Mouse (Mus musculus) CH12.LX (cell line): ENCODE results near the gene Hfe2. TPM values are rescaled to one million over a fixed set of nuclear protein-coding genes. Genes with fewer than 3 reads are reported as not detected.

ENCODE experiments used
- DNase-seq: peaks from one replicate; pipeline ENCODE4 v3.0.0-alpha.2; 2013; ENCODE audit errors: extremely low read depth
- H3K27ac ChIP-seq: 2 replicates; pipeline ENCODE4 v1.5.1; 2012; ENCODE audit warnings: low read depth, mild to moderate bottlenecking, control low read depth, moderate library complexity; ENCODE audit not compliant: insufficient read depth
- H3K27me3 ChIP-seq: replicated peaks from 2 replicates; pipeline ENCODE3; 2012; ENCODE audit warnings: inconsistent platforms
- H3K36me3 ChIP-seq, 2 experiments: replicated peaks in 1 of 2; 2 replicates each; pipeline versions ENCODE3 to v1.6.1; 2012; ENCODE audit warnings: inconsistent platforms in 1 of 2, low read length in 1 of 2, mild to moderate bottlenecking in 1 of 2, mixed read lengths in 1 of 2, moderate library complexity in 1 of 2; ENCODE audit not compliant: control insufficient read depth in 1 of 2, insufficient read depth in 1 of 2
- H3K4me1 ChIP-seq, 2 experiments: 2 replicates each; pipeline ENCODE4 v1.6.1; 2012; ENCODE audit warnings: inconsistent platforms in 1 of 2, moderate library complexity in 1 of 2; ENCODE audit not compliant: insufficient read depth in 2 of 2, control insufficient read depth in 1 of 2
- H3K4me2 ChIP-seq: 2 replicates; pipeline ENCODE4 v1.6.1; 2012; ENCODE audit warnings: low read depth, mild to moderate bottlenecking, control low read depth; ENCODE audit not compliant: poor library complexity, insufficient read depth, severe bottlenecking
- H3K4me3 ChIP-seq, 3 experiments: fragments of 150-350 bp in 1 of 3; sonication (generic) in 1 of 3; replicated peaks in 1 of 3; 2 replicates each; pipeline versions ENCODE3 to v1.5.1; 2011 to 2012; ENCODE audit warnings: low read depth in 2 of 3, low read length in 2 of 3, mild to moderate bottlenecking in 2 of 3, moderate library complexity in 2 of 3, control low read depth in 1 of 3, improper control_type of control experiment in 1 of 3, inconsistent platforms in 1 of 3, mixed read lengths in 1 of 3; ENCODE audit not compliant: poor library complexity in 1 of 3
- H3K79me2 ChIP-seq: replicated peaks from 2 replicates; pipeline ENCODE4 v1.6.1; 2012; ENCODE audit warnings: mild to moderate bottlenecking, moderate library complexity; ENCODE audit not compliant: control insufficient read depth, poor library complexity, insufficient read depth, severe bottlenecking; ENCODE audit errors: extremely low read depth
- H3K9ac ChIP-seq: 2 replicates; pipeline ENCODE4 v1.6.1; 2012; ENCODE audit warnings: low read depth, mild to moderate bottlenecking, control low read depth, moderate library complexity; ENCODE audit not compliant: insufficient read depth
- H3K9me3 ChIP-seq: replicated peaks from 2 replicates; pipeline ENCODE3; 2012; ENCODE audit warnings: low read length, inconsistent platforms, mixed read lengths
- CHD2 ChIP-seq: IDR thresholded peaks from 2 replicates; pipeline ENCODE4 v1.6.1; 2011; ENCODE audit warnings: low read length, improper control_type of control experiment
- CTCF ChIP-seq, 2 experiments: IDR thresholded peaks in 1 of 2; conservative IDR thresholded peaks in 1 of 2; 2 replicates each; pipeline ENCODE4 v1.5.1; 2011 to 2012; ENCODE audit warnings: low read depth in 2 of 2, low read length in 2 of 2, improper control_type of control experiment in 1 of 2, inconsistent platforms in 1 of 2, mild to moderate bottlenecking in 1 of 2, moderate library complexity in 1 of 2
- ELF1 ChIP-seq: IDR thresholded peaks from 2 replicates; pipeline ENCODE4 v1.6.1; 2014; ENCODE audit warnings: low read depth, mild to moderate bottlenecking, inconsistent platforms, low read length, improper control_type of control experiment
- GABPA ChIP-seq: IDR thresholded peaks from 2 replicates; pipeline ENCODE4 v1.6.1; 2012; ENCODE audit warnings: low read depth, low read length, improper control_type of control experiment, inconsistent platforms; ENCODE audit not compliant: insufficient replicate concordance
- IRF4 ChIP-seq: IDR thresholded peaks from 2 replicates; pipeline ENCODE4 v1.6.1; 2014; ENCODE audit warnings: low read depth, mild to moderate bottlenecking, inconsistent platforms, low read length, improper control_type of control experiment
- JUN ChIP-seq: IDR thresholded peaks from 2 replicates; pipeline ENCODE4 v1.6.1; 2011; ENCODE audit warnings: low read depth, mild to moderate bottlenecking, low read length, improper control_type of control experiment, moderate library complexity; ENCODE audit not compliant: insufficient read depth
- KAT2A ChIP-seq: IDR thresholded peaks from 2 replicates; pipeline ENCODE4 v1.6.1; 2012; ENCODE audit warnings: low read length, improper control_type of control experiment, inconsistent platforms; ENCODE audit not compliant: insufficient replicate concordance
- MAZ ChIP-seq: IDR thresholded peaks from 2 replicates; pipeline ENCODE4 v1.6.1; 2012; ENCODE audit warnings: low read depth, mild to moderate bottlenecking, inconsistent platforms, low read length, improper control_type of control experiment, moderate library complexity
- NELFE ChIP-seq: IDR thresholded peaks from 2 replicates; pipeline ENCODE4 v1.6.1; 2011; ENCODE audit warnings: low read depth, low read length, improper control_type of control experiment
- NRF1 ChIP-seq: IDR thresholded peaks from 2 replicates; pipeline ENCODE4 v1.6.1; 2014; ENCODE audit warnings: low read depth, mild to moderate bottlenecking, inconsistent platforms, low read length, improper control_type of control experiment, moderate library complexity
- POLR2A ChIP-seq: IDR thresholded peaks from 2 replicates; pipeline ENCODE4 v1.6.1; 2011; ENCODE audit warnings: low read depth, mild to moderate bottlenecking, improper control_type of control experiment, low read length
- RAD21 ChIP-seq: IDR thresholded peaks from 2 replicates; pipeline ENCODE4 v1.6.1; 2011; ENCODE audit warnings: low read depth, mild to moderate bottlenecking, low read length, improper control_type of control experiment, moderate library complexity
- RCOR1 ChIP-seq: conservative IDR thresholded peaks from 2 replicates; pipeline ENCODE4 v1.6.1; 2012; ENCODE audit warnings: low read depth, mild to moderate bottlenecking, inconsistent platforms, low read length, improper control_type of control experiment
- TBP ChIP-seq: conservative IDR thresholded peaks from 2 replicates; pipeline ENCODE4 v1.6.1; 2011; ENCODE audit warnings: low read depth, low read length, improper control_type of control experiment
- TCF12 ChIP-seq: IDR thresholded peaks from 2 replicates; pipeline ENCODE4 v1.6.1; 2014; ENCODE audit warnings: low read depth, mild to moderate bottlenecking, inconsistent platforms, low read length, improper control_type of control experiment
- UBTF ChIP-seq: IDR thresholded peaks from 2 replicates; pipeline ENCODE4 v1.6.1; 2012; ENCODE audit warnings: low read depth, mild to moderate bottlenecking, inconsistent platforms, low read length, improper control_type of control experiment, moderate library complexity
- USF1 ChIP-seq: IDR thresholded peaks from 2 replicates; pipeline ENCODE4 v1.6.1; 2014; ENCODE audit warnings: low read depth, mild to moderate bottlenecking, inconsistent platforms, low read length, improper control_type of control experiment
- USF2 ChIP-seq: conservative IDR thresholded peaks from 2 replicates; pipeline ENCODE4 v1.6.1; 2011; ENCODE audit warnings: low read depth, low read length, improper control_type of control experiment
- ZC3H11A ChIP-seq: IDR thresholded peaks from 2 replicates; pipeline ENCODE4 v1.6.1; 2012; ENCODE audit warnings: low read depth, mild to moderate bottlenecking, inconsistent platforms, low read length, improper control_type of control experiment
- ZKSCAN1 ChIP-seq: IDR thresholded peaks from 2 replicates; pipeline ENCODE4 v1.6.1; 2012; ENCODE audit warnings: low read depth, inconsistent platforms, low read length, improper control_type of control experiment, borderline replicate concordance
- ZMIZ1 ChIP-seq: IDR thresholded peaks from 2 replicates; pipeline ENCODE4 v1.6.1; 2012; ENCODE audit warnings: low read depth, mild to moderate bottlenecking, inconsistent platforms, low read length, improper control_type of control experiment
- dilution Hi-C: fragments of 300-500 bp; cut with MboI; formaldehyde crosslinking; loops from 2 replicates; pipeline ENCODE4 v1.14.3; 2020; ENCODE audit warnings: low sequenced_read_pairs; ENCODE audit not compliant: extremely low pct_unique_long_range_greater_than_20kb, extremely low pct_ligation_motif_present
- in situ Hi-C: fragments of 300-500 bp; cut with MboI; formaldehyde crosslinking; loops from 3 replicates; pipeline ENCODE4 v1.14.3; 2019; ENCODE audit warnings: low sequenced_read_pairs, low pct_ligation_motif_present, low pct_unique_long_range_greater_than_20kb, mixed read lengths
- polyA plus RNA-seq: library from polyadenylated mRNA; unstranded; fragments of >175 nt; gene quantifications from 2 replicates; pipeline ENCODE4 v1.2.1, GENCODE M21; 2012; ENCODE audit warnings: low read depth; ENCODE audit not compliant: insufficient read length
- total RNA-seq, 2 experiments: library from RNA; depleted of rRNA; stranded (reverse); fragments of 300-350 nt in 1 of 2; fragments of >200 nt in 1 of 2; gene quantifications; 2 replicates each; pipeline ENCODE4 v1.2.3; 2012 to 2014

The Hfe2 gene
- total and polyA plus RNA-seq, 3 experiments: not detected

DNA sequence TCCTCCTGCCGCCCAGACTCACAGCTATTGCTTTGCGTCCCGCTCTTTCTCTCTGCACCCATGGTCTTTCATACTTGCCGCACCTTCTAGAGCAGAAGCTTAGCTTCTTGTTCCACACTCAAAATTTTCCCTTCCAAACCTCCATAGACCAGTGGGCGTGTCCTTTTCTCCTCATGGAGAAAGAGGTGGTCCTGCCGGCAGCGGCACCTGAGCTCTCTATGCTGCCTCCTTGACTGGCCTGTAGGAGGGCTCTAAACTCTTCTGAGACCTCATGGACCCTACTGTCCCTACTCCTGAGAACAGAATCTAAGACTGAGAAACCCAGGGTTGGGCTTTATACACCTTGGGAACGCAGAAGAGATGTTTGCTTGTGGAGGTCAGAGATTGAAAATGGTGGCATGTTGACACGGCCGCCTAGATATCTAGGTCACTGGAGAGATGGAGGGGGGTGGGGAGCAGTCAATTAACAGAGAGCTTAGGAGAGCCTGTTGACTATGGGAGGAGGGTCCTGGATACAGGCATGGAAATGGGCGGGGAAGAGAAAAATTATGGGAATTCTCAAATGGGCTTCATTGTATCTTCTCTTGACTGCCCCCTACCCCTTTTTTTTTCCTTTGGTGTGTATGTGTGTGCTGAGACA is 45.1 kb downstream of the Hfe2 start:
- no peaks in the 10 kb centered on the region for H3K36me3 ChIP-seq
- H3K4me1 ChIP-seq: peaks cover under 1 to 30% of the 10 kb centered on the region in 2 experiments
- no peak overlapping the region for H3K4me3 ChIP-seq
- no peaks in the 10 kb centered on the region for H3K9me3 ChIP-seq
- no peak overlapping the region for H3K27ac ChIP-seq
- dilution Hi-C loops: no loop called here
- in situ Hi-C loops: no loop called here
- no peak overlapping the region for H3K9ac ChIP-seq
- no peak for DNase-seq
- no peak overlapping the region for H3K4me2 ChIP-seq
- TF ChIP-seq MAZ (no peak), CHD2 (no peak), CTCF (conservative IDR thresholded peaks at IDR 0.05 in 1 of 2, IDR thresholded peaks at IDR 0.05 in 1 of 2; ENCODE audit: low read depth in 2 of 2, low read length in 2 of 2) (no peak), KAT2A (no peak), USF2 (no peak), NELFE (no peak), USF1 (no peak), ELF1 (no peak), GABPA (no peak), NRF1 (no peak), TCF12 (no peak), ZC3H11A (no peak), ZMIZ1 (no peak), UBTF (no peak), JUN (no peak), TBP (no peak), IRF4 (no peak)
- H3K79me2 ChIP-seq: no peaks in the 10 kb centered on the region
- H3K27me3 ChIP-seq: no peaks in the 10 kb centered on the region

DNA sequence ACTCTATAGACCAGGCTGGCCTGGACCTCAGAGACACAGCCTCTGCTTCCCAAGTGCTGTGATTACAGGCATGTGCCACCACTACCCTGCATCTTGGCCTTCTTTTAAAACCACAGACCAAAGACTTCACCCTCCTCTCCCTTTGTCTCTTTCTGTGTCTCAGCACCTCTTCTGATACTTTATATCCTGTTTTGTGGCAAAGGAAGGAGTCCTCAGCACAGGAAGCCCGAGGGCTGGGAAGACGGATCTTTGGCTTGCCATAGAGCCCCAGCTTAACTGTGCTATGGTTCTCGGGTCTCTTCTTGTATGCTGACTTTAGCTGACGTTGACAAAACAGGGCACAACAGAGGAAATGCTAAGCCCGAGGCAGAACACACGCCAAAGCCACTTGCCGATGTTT is 45.7 kb downstream of the Hfe2 start:
- Histone ChIP-seq H3K27me3 (no peaks in the 10 kb centered on the region), H3K27ac (no peak overlapping the region), H3K9me3 (no peaks in the 10 kb centered on the region), H3K9ac (no peak overlapping the region), H3K4me3 (no peak overlapping the region), H3K36me3 (no peaks in the 10 kb centered on the region), H3K4me1 (peaks cover 6 to 34% of the 10 kb centered on the region in 2 experiments), H3K4me2 (no peak overlapping the region), H3K79me2 (no peaks in the 10 kb centered on the region)
- TF ChIP-seq ZKSCAN1: no peak
- no peak for TF ChIP-seq NELFE
- TF ChIP-seq POLR2A: no peak
- no peak for TF ChIP-seq RCOR1
- no peak for TF ChIP-seq RAD21
- dilution Hi-C loops: no loop called here
- DNase-seq: no peak
- in situ Hi-C loops: no loop called here
